Mouse (Mus musculus) embryo, embryonic 9.5 days (tissue): ENCODE measurements at regions not wholly inside any gene's neighbourhood (a gene's known extent, or its start where the extent isn't known, plus 50 kb on each side); places are given as distances from the start of the nearest gene placed in this dataset.

ENCODE experiments used
- DNase-seq: peaks from one replicate; pipeline ENCODE4 v3.0.0-alpha.2; 2017; ENCODE audit errors: extremely low spot score

DNA sequence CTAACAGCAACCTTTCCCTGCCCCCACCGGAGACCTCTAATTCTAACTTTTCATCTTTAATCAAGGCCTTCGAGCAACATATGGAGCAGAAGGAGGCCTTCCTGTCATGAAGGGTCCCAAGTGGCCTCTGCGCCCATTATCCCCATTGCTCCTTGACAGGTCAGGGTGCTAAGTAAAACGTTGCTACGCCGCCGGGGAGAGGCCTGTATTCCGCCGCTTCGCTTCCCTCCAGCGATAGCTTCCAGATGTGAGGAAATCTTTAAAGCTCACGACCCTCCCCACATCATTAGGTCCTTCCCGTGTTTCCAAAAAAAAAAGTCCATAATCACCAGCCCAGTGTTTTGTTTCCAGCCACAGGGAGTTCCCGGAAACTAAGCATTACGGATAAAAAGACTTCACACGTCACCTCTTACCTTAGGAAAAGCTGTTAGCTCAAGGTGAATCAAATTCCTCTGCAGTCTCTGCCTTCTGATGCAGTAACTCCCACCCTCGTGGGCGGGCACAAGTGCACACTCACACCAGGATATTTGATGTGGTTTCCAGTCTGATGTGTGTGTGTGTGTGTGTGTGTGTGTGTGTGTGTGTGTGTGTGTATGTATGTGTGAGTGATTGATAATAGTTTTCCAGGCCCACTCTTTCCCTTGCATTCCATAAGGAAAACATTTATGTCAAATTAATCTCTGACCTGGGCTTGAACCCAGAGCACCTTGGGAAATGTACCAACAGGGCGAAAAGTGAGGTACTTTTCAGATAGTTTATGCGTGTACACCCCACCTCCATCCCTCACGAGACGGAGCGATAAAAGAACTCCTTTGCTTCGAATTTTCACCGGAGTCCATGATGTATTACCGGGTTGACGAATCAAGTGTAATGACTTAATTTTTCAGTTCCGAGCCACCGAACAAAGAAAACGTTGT is 107.5 kb downstream of the Gm45692 start:
- peak; percentile 30 for DNase-seq

DNA sequence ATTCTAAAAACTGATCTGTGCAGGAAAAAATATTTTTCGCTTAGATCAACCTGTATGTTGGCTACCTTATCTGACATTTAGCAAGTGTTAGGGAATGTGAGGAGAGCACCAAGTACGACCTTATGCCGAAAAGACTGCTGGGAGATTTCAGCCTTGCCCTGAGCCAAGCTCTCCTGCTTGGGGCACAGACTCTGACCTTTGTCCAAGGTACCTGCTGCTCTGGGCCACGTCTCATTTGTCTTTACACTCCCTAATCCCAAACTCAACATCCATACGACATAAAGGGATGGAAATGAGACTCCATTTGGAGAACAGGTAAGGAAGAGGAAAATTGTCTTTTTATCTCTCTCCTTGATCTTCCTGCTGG is 108.2 kb downstream of the Gm45692 start:
- no peak for DNase-seq

DNA sequence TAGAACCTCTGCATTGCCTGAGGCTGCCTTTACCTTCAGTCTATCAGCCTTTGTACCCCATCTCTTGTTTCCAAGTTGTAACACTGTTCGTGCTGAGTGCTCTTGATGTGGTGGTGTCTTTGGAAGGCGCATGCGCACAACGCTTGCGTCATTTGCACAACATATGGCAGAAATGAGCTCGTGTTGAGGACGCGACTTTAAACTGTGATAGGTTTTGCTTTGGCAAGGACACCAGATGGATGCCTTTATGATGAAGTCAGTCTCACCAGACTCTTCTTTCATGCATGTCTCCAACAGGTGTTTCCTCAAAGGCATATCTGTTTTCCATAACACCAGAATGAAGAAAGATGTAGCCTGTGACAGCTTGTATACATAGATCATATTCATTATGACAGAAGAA is 110.2 kb downstream of the Gm45692 start:
- no peak for DNase-seq

DNA sequence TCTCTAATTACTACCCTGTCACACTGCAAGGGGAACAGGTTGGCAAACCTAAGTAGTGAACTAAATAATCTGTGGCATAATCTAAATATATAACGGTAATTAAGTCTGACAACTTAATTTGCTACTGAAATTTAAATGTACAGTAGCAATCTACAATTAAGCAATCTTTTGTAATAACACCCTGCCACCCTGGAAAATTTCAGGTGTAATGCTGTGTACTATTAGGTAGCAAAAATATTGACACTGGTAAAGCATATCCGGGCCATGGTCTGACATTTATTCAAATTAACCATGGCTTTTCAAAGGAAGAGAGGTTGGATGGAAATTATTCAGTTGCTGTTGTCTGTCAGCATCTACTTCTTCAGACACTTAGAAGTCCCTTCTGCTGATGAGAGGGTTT is 119.7 kb downstream of the Gm45692 start:
- DNase-seq, result no peak

DNA sequence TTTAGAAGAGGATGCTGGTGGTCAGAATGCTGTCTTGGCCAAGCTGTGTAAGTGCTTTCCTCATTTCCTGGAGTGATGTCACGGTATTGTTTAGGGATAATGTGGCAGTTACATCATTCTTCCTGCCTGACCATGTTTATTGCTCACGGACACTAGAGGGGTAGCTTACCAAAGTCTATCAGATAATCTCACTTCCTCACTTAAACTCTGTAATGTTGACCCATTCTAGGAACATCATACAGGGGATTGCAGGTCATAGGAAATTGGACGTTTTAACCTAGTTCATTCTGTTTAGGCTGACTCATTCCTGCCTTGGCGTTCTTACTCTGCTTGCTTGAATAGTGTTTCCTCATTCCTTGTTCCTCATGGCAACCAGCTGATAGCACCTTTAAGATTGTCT is 120.3 kb downstream of the Gm45692 start:
- no peak for DNase-seq

DNA sequence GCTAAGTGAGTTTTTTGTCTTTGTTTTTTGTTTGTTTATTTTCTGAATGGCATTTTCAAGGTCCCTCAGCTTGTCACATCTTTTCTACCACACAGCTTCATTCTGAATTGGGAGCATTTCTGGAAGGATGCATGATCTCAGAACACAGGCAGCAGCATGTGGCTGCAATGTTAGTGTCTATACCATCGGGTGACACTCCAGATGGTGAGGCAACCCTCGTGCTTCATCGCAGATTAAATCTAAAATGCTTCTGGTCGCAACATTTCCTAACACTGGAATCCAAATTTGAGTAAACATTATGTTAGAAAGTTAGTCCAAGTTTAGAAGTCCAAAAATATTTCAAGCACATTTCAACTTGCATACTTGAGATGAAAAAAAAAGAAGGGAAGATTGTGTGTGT is 124.4 kb downstream of the Gm45692 start:
- DNase-seq, result no peak

DNA sequence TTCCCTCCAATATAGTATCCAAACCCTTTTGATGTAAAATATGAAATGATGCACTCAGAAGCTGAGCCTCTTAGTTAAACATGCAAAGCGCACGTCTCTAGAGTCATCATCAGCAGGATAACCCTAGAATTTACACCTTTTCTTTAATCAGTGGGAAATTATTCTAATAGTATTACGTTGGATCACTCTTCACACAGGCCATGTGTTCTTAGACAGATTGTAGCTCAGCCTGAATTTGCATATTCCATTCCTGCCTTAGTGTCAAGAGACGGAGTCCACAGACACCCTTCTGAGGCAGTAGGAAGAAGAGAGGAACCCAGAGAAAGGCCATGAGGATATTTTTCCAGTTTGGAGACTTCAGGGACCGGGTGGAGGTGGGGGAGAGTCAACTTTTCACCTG is 125.0 kb downstream of the Gm45692 start:
- no peak for DNase-seq

DNA sequence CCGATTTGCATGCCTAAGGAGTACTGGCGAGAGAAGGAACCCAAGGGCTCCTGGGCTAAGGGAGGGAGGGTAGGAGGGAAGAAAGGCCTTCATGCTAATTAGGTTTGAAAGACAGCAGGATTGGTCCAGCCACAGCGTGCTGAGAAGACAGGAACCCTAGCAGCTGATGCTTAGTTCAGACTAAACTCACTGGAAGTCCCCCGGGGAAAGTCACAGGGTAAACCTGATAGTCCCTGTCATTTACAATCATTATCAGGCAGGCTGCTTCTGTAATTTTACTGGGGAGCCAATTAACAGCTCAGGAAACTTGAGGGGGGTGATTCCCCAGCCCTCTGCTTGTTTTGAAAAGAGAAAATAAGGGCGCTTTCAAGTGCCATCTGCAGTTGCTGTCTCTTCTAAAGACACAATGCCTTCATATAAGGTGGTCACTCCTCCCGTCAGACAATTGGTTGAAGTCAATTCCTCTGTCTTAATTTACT is 135.9 kb downstream of the Gm45692 start:
- DNase-seq, result no peak

DNA sequence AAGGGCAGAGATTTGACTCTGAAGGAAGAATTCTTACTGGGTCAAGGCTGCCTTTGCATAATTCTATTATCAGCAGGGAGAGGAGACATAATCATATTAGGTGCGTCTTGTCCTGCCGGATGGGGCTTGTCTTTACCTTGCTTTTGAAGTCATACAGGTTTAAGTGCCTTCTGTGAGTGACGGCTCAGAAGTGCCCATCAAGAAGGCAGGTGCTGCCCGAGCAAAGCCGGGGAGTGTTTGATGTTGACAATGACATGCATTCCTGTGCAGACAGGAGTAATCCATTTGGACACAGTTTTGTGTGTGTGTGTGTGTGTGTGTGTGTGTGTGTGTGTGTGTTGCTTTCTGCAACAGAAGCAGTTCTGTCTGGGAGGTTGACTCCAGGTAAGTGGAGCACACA is 141.0 kb downstream of the Gm45692 start:
- DNase-seq, result no peak

DNA sequence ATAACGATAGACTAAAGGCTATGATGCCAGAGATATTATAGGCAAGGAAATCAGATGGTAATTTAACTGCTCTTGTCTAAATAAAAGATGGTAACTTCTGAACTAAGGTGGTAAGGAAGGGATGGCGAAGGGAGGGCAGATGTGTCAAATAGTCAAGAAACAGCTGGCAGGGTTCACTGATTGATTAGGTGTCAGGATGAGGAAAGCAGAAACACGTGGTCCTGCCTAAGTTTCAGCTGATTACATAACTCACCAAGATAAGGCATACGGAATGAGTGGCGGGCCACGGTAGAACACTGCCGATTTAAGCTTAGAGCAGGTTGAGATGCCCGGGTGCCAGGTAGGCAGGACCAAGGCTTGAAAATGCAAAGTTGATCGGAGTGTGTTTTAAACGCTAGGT is 143.2 kb downstream of the Gm45692 start:
- no peak for DNase-seq

DNA sequence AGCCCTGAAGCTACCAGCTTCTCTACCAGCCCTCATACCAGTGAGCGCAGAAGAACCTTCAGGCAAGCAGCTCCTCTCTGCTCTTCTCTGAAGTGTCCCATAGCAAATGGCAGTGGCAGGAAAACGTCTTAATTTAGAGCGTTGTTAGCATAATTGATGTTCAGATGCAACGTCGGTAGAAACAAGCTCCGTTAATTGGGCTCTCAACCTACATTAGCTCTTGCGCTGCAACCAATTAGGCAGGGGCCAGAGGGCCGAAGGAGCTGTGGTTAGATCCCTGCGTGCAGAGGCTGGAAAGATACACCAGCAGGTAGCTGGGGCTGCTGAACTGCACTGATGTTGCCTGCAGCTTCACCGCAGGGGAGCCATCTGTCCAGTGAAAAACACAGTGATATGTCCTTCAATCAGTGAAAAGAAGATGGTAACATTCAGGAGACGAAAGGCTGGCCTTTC is 145.6 kb downstream of the Gm45692 start:
- peak; percentile 30 for DNase-seq

DNA sequence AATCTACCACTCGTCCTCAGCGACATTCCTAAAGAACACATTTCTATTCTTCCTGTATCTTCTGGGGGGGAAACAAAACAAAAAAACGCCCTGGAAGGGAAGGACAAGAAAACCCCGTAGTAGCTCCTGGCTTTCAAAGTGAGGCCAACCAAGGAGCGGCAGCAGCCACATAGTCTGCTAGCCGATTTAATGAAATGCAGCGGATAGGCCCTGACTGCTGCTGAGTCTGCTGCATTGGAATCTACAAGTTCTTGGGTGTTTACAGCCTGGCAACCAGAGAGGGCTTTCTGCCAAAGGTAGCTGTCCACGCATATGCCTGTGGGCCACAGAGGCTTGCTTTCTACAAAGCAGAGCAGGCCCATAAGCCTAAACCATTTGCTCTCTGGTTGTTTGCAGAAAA is 146.0 kb downstream of the Gm45692 start:
- DNase-seq, result peak; percentile 28

DNA sequence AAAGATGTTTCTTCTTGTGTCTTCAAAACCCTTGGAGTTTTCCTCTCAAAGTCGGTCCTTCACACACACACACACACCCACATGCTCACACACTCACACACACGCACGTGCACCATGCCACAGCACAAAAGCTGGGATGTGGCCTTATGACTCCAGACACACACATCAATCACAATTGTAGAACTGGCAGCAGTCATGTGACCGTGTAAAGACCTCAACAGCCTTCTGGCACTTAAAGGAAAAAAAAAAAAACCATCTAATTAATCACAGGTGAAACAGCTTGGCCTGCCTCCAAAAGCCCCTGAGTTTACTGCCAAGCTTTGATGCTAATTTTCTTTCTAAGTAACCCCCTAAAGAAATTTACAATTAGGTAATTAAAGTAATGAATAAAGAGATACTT is 147.1 kb downstream of the Gm45692 start:
- DNase-seq, result no peak

DNA sequence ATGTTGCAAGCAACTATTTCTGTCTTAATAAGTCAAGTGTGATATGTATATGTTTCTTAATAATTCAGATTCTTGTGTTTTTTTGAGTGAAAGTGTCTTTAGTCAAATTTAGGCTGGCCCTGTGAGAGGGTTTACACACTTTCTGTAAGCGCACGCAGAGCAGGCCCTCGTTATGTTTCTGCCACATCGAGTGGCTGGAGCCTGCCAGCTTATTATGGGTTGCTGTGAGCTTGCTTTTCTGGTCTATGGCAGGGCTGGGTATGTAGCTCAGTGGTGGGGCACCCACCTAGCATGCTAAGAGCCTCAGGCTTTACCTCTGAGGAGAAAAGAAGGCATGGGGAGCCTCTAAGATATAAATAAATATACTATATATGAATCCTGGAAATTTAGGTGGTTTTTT is 148.2 kb downstream of the Gm45692 start:
- DNase-seq, result no peak

DNA sequence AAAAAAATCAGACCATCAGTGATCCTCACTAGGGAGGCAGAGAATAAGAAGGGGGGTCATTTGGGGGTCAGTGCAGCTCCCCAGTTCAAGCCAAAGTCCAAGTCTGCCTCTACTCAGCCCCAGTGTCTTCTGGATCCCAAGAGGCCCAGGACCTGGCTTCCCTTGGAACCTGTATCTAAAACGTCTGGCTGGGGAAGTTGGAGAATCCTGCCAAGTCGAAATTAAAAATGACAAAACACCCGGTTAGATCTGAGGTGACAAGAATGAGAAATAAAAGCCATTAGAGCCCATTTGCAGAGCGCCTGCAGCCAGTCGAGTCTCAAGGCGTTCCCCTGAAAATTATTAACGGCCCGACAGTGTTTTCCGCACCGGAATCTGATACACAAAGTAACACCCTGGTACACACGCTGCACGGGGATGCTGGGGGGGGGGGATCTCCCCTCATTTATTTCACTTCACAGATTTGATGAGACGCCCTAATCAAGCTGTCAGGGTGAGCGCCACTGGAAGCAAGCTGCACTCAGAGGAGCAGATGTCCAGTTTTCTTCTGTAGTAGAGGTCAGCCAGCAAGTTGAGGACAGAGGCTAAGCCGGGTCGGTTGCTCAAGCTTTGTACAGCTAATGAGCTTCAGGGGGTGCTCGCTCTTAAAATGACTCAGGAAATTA is 149.5 kb downstream of the Gm45692 start:
- no peak for DNase-seq

DNA sequence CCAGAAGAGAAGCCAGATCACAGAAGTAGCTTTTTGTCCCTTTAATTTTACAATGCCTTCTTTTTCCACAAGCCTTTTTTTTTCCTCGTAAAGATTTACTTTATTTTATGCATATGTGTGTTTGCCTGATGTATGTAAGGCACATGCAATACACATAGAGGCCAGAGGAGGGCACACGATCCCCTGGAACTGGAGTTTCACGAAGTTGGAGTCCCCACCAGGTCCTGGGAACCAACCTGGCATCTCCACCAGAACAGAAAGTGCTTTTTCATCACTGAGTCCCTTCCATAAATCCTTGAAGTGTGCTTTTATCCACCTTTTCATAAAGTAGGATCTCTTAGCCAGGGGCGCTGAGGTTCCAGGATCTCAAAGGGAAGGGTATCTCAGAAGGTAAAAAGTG is 152.8 kb downstream of the Gm45692 start:
- DNase-seq, result no peak

DNA sequence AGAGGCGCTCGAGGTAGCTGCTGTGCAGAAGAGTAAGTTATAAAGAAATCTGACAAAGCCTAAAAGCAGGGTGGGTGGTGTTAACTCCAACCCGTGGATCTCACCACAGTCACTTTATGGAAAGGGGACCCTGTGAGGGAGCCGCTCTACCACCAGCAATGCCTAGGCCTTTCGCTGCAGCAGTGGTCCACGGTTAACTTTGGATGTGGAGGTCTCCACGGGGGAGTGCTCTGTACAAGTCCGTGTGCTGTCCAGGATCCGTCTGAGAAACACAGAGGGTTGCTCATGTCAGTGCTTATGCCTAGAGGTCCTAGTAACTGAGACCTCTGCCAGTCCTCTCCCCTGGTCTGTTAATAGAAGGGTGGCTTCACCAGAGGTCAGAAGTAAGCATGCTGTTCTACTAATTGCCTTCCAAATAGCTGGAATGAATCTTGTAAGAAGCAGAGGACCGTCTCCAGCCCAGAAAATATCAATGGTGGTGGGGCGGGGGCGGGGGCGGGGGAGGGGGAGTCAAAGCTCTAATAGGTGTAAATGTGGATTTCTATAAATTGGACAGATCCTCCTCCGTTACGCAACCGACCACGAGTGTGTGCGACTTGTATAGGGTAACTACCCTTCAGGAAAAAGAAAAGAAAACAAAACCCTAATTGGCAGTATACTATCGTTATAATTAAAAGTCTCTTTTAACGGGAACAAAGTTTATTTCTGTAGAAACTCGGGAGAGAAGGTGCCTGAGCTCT is 153.5 kb downstream of the Gm45692 start:
- DNase-seq, result no peak

DNA sequence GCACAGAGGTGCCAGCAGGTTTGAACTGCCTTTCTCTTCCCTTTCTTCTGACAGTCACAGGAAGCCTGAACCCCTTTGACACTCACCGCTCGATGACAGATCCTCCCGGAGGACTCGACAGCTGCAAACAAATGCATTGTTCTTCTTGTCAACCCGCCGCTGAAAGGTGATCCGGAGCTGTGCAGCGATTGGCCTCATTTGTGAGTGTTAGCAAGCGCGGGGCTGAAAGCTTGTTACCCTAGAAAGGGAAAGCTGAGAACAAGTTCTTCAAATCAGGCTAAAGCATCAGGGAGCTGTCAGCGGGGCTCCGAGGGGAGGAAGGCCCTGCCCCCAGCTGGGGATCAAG is 154.1 kb downstream of the Gm45692 start:
- peak; percentile 72 for DNase-seq

DNA sequence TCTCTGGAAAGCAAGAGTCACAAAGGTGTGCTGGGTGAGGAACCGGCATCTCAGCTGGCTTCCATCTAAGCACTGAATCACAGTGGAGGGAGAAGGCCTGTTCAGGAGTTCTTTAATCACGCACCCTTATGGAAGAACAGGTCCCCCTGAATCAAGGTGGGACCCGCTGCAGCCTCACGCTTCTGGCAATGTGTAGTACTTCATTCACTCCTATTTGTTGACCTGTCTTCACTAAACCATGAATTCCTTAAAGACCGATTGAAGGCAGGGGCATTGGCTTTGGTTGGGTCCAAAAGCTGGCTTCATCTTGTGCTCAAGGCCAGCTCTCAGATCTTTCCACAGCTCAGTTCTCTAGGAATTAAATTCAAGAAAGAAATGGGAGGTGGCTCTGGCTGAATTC is 154.5 kb downstream of the Gm45692 start:
- no peak for DNase-seq

DNA sequence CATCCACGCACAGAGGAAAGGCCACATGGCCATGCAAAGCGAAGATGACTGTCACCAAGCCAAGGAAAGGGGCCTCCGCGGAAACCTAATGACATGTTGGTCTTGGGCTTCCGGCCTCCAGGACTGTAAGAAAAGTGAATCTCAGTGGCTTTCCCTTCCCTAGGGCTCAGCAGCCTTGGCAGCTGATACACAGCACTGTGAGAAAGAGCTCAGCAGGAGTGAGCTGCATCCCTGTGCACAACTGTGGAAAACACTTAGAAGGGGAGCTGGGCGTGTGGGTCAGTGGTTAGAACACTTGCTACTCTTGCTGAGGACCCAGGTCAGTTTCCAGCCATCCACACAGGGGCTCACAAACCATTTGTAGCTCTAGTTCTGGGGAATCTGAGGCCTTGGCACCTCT is 155.1 kb downstream of the Gm45692 start:
- DNase-seq, result no peak

DNA sequence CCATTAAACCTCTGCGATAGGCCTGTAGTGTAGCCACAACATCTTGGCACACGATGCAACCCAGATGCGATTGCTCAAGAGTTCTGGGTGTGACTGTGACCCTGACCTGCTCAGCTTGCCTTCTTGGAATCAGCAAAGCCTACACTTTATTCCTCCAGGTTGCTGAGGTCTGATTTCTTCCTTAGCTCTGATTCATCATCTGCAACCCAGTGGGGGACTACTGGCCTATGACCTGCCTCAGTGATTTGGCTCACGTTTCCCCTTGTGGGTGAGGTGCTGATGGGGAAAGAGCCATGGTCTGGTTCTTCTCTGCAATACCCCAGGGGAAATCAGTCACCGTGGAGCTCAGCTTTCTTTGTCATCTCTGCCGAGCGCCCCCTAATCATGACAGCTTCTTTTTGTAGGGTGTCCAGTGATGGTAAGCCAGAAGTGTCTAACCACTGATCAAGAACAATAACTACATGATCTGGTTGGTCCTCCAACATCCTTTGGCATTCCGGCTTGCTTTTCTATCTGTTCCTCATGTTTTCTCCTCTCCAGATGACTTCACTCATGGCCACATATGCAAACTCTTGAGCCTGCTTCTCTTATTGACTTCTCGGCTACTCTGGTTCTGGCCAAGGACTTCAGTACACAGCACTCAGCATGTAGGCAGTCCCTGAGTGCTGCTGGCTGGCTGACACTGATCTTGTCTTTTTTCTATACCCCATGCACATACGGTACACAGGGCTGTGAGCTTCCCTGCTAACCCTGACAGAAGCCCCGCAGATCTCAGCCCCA is 163.0 kb downstream of the Gm45692 start:
- DNase-seq, result no peak

DNA sequence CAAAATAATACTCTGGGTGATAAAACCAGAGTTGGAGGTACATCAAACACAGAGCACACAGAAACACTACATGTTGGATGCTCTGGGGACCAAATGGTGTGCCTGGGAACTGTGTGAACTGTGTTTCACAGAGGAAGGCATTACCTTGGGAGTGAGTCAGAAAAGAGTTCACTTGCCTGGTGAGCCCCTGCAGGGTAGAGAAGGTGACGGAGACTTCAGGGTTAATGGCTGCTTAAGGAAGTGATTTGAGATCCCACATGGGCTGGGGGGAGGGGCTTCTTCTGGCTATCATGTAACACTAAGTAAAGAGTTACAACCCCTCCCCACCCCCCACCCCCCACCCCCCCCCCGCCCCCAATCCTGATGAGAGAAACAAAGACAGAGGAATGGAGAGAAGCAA is 164.6 kb downstream of the Gm45692 start:
- no peak for DNase-seq
